Mouse (Mus musculus): ENCODE results near the gene Rtn1.
A peak's percentile ranks its signal among the peaks of the same experiment; 100 is the strongest.

Rtn1 gene

DNA sequence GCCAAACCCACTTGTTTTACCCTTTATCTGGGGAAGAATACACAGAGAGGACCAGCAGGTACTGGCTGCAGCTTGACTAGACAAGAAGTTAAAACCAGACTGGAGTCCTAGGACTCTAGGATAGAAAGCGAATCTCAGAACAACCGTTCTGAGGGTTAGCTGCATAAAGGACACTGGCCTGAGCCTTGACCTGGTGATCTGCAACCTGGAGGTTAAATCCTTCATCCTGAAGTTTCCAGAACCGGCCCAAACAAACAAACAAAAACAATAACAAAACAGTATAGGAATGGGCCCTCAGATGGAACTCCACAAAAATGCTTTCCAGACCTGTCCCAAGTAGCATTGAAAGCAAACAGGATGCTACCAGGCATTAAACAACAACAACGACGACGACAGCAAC lies at the start of gene Rtn1:
Gene Rtn1, minus strand, starts transcription at position 101 of the 400 bp plus-strand sequence.
- DNase-seq, result no peak

DNA sequence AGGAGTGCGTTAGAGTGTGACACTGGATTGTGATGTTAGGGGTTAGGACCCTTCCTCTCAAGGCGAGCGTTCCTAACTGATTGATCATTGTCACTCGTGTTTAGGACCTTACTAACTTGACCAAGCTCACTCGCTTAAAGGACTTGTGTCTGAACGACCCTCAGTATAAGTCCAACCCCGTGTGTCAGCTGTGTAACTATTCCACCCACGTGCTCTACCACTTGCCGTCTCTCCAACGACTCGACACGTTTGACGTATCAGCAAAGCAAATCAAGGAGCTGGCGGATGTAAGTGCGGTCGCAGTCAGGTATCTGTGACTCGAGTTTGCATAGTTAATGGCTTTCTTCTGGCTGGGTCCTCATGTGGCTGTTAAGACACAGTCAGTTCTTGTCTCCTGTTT lies 45.1 kb upstream of the Rtn1 start:
- DNase-seq, result no peak

DNA sequence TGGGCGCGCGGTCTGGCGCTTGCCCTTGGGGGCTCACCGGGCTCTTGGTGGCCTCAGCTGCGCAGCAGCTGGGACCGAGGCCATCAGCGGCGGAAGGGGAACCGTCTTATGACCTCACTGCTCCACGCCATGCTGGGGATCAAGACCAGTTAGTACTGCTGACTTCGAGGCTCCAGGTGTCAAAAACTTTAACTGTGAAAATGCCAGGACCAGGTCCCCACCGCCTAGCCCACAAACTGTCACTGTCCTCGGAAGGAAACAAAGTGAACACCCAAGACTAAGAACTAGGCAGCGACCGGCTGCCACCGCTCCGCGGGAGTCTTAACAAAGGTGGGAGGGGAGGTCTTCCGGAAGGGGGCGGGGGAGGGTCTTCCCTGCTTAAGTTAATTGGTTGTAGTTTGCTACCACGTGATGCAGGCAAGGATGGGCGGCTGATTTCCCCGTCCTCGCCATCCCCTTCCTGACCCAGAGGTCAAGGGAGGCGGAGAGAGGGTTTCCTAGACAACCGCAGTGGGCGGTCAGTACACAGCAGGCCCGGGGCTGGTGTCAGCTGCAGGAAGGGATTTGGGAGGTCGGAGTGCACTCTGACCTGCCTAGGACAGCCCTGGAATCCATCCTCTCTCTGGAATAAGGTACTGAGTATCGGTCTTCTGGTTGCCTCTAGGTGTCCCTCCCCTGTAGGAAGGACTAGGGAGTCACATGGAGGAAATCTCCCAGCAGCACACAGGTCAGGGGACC lies 33.2 kb upstream of the Rtn1 start, which contains the start of gene Lrrc9:
Gene Lrrc9, plus strand, starts transcription at position 28 of the 738 bp plus-strand sequence.
- DNase-seq, result peak; percentile 71

DNA sequence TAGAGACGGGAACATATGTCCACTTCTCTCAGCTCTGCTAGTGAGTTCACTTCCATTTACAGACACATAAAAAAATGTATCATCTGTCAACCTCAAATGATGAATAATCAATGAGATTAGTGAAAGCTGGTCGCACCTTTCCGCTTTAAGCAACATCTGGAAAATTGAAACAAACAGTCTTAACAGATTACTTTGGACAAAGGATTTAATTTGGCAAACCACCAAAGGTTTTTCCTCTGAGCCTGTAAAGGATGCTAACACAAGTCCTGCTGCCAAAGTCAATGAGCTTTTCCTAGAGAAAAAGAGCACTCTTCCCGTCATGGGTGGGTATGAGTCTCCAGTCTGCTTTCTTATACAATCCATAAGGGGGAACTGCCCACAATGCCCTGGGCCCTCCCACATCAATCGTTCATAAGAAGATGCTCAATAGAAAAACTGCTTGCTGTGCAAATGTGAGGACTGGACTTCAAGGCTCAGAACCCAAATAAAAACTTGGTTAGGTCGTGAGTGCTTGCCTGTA lies 30.2 kb upstream of the Rtn1 start:
- DNase-seq, result no peak

DNA sequence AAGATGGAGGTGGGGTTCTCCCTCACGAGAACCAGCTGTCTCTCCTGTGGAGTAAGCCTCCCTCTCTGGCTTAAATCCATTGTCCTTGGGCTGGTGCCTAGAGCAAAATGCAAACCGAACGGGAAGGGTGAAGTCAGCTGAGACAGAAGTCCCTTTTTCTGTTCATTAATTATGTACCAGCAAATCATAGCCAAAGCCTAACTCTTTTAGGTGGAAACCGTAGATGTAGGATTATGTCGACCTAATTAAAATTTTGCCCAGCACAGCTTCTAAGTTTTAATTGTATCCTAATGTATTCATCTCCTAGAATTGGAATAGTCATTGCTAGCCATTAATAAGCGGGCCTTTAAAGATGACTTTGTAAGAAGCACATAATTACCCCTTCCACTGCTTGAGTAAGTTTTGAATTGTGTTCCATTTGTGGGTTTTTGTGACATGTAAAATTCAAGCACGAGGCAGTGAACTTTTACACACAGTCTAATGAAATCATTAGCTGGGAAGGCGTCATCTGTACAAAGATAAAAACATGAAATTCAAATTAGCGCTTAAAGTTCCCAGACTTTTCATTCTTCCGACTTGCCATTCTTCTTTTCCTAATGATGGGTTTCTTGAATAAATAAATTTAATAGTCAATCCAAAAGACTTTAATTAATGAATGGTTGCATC lies 29.0 kb upstream of the Rtn1 start:
- no peak for DNase-seq

DNA sequence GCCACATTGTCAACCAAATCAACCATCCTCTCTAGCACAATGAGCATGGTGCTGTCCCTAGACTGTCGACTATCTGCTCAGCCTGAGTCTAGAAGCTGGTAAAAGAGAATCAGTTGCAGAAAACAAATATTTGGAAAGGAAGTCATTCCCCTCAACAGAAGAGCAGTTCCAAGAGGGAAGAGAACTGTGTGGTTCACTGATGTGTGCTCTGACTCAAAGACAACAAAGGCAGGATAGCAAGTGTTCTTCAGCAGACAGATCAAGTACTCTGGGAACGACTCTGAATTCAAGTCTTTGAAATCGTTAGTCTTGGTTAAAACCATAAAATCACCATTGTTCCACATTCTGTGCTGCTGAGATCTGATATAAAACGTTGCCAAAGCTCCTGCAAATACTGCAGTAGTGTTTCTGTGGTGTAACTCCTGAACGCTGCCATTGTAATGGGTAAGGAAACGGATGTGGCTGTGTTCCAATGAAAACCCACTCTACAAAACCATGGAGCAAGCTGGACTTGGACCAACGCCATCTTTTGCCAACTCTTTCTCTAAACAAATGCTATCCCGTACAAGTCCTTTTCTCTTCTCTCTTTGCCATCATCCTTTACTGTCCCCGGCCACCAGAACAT lies 24.5 kb upstream of the Rtn1 start:
- DNase-seq, result no peak

DNA sequence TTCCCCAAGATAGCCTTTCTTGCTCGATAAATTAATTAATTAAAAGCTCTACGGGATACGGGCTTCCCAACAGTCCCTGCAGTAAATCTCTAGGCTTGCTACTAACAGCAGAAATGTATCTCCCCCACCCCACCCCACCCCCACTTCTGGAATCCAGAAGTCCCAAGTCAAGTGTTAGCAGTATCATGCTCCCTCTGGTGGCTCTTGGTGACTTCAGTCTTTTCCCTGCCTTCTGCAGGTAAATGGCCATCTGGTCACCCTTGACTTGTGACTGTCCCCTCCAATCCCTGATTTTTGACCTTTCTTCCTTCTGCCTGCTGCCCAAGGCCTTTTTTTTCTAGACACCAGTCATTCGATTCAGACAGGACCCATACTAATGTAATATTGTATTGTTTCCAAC lies 23.4 kb upstream of the Rtn1 start:
- no peak for DNase-seq

DNA sequence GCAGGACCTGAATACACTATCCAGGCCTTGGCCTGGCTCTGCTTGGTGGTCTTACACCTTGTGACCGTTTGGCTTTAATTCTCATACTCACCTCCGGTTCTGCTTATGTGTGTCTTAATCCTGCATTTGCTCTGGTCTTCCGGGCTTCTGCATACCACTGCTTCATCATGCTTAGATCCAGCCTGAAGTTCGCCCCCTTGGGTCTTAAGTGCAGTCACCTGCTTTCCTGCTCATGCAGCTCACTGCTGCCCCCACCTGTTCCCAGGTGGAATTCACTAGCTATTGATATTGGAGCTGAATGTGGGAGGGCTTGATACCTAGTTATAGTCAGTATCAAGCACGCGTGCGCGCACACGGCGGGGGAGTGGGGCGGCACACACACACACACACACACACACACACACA lies 18.9 kb upstream of the Rtn1 start:
- DNase-seq, result peak; percentile 62

DNA sequence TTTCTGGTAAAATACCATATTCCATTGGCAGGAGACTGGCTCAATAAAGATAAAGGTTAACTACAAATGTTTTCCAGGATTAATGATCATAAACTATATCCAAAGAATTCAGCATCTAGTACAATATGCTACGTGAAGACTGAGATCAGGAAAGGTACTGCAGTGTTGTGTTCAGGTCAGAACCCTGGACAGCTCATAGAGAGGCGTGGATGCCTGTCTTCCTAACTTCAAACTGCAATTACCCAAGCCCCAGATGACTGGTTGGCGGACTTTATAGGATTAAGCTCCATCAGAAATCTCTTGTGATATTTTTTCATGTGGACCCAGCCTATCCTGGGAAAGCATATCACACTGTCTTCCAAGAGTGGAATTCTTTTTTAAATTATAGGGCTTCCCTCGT lies 13.8 kb upstream of the Rtn1 start:
- DNase-seq, result no peak

DNA sequence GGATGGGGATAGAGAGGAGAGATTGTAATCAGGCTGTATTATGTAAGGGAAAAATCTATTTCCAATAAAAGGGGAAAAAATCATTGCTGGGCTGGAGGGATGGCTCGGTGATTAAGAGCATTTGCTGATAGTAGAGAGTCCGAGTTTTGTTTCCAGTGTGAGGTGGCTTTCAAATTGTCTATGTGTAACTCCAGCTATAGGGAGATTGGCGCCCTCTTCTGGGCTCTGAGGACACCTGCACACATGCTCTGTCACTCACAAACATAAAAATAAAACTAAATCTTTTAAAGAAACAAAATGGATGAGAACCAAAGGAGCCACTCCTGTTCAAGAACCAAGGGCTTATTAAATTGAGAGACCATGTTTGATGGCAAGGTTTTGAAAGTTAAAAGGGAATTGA lies 8.9 kb upstream of the Rtn1 start:
- DNase-seq, result no peak

DNA sequence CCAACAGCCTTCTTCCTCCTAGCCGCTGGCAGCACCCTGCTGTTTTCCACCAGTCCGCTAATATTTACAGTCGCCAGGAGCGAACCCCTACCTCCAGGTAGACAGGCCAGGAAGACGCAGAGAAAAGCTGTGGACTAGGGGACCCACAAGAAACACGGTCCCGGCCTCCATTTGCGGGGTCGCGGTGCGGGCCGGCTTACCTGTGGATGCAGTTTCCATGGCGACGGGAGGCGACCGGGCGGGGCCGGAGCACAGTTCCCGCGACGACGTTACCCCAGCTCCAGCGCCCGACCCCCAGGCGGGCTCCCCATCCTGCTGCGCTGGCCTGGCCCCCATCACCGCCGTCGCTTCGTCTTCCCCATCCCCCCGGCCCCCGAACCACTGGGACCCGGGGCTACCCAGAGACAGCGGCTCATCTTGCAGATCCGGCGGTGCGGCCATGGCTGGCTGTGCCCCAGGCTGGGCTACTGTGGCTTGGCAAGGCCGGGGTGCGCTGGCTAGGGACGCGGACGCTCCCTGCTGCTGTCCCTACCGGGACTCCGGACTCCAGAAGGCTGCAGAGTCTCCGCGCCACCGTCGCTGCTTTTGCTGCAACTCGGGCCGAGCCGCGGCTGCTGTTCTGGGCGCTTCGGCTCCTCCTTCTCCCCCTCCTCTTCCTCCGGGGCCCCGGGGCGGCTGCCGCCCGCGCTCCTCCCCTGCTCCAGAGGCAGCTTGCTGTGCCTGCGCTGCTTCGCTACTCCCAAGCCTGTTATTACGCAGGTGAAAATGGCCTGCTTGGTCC lies 553 bp downstream of the Rtn1 start:
- peak; percentile 32 for DNase-seq

DNA sequence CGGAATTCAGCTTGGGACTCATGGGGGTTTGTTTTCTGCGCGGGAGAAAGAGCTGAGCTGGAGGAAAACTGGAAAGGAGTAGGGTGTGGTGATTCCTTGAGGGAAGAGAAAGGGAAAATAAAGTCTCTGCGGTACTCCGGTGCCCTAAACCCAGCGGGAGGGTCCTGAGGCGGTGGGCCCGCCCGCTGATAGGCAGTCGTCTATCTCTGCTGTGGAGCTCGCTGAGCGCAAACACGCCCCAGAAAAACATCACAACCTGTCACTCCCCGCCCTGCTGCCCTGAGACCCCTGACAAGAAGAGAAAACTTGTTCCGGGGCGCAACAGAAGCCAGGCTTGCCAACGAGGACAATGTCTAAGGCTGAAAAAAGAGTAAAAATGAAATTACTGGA lies 1.1 kb downstream of the Rtn1 start:
- DNase-seq, result no peak

DNA sequence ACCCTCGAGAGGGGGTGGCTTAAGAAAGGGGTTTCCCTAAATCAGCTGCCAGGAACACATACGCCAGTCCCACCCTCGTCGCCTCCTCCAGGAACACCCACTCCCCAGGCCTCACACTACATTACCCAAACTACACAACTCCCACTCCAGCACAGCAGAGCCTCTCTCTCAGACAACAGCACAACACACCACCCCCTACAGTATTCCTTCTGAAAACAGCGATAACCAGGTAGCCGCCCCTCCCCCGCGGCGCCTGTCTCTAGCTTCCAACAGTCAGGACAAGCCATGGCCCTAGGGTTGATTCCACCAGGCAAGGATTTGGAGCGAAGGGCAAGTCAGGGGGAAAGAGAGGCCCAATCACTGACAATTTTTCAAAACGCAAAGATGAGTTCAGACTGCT lies 1.7 kb downstream of the Rtn1 start:
- DNase-seq, result no peak

DNA sequence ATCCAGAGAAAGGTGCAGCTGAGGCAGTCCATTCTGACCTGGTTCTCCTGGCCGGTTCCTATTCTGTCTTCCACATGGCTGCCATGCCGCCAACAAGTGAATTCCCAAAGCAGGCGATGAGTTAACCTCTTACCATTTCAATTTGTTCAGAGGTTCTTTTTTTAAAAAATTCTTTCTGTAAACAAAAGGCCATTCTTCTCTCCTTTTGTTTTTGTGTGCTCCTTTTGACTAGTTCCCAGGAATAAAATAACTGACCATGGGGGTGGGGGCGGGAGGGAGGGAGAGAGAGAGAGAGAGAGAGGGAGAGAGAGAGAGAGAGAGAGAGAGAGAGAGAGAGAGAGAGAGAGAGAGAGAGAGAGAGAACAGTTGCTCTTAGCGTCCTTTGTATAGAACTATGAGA lies 3.8 kb downstream of the Rtn1 start:
- DNase-seq, result no peak

DNA sequence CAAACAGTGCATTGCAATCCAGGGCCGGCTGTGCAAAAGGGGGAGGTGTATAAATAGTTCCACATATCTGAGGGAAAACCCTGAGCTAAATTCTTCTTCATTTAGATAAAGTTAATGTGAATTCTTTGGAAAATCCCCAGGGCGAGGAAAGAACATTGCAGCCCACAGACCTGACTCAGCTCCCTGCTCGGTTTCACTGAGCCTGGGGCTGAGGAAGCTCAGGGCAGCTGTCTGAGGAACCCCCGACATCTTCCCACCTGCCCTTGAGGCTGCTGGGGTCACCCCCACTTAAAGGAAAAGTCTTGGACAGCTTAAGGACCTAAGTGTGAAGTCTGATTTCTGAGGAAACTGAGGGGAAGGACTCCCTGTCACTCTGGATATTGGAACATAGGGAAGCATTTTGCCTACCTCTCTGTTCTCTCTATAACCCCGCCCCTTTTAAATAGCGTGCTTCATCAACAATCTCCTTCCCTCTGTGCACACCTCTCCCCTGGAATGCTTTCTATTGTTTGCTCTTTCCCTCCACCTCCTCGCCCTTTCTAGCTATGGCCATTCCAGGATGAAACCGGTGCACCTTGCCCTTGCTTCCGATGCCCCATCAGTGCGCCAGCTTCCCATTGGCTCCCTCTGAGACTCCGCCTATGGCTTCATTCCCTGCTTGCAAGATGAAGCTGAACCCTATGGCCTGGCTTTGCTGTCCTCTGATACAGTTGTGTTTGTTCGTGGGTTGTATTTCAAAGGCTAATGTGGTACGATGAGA lies 15.6 kb downstream of the Rtn1 start:
- no peak for DNase-seq

DNA sequence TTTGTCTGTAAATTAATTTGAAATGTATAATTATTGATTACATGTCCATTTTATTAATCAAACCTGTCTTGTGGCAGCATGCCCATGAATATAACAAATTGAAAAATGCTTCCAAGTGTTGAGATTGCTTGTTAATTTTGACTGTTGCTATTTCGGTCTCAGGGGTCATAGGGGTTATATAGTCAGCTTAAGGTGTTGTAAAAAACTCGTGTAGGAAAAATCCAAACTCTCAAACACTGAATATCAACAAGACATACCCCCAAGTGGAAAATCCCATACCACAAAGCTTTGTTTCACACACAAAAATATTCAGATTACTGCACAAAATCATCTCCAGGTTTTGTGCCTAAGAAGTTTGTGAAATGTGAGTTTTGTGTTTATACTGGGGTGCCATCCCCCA lies 18.5 kb downstream of the Rtn1 start:
- DNase-seq, result no peak

DNA sequence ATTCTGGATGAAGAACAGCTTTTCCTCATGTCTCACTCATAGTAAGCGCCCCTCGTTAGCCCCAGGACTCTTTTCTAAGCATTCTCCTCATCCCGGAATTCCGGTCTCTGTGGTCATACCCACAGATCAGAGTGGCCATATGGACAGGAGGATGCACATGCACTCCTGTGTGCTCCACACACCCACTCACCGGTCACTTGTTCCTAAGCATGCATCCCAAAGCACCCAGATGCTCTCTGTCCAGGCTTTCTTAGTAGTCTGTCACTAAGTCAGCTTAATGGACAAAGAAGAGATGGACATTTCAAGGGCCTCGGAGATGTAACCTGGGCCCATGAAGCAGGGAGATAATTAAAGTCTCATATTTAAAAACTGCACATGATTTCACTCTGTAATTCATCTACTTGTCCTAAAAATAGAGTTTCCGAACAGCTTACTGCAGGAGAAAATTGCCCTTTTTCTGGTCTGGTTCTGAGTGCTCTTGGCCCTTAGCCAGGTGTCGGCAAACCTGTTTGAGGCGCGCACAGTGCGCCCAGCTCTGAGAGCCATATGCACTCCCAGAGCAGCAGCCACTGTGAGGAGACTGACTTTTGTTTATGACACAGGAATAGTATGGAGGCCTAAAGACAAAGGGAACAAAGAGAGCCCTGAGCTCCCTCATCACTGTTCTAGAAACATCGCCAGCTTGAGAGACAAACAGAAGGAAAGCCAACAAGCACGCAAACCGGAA lies 19.3 kb downstream of the Rtn1 start:
- DNase-seq, result no peak

DNA sequence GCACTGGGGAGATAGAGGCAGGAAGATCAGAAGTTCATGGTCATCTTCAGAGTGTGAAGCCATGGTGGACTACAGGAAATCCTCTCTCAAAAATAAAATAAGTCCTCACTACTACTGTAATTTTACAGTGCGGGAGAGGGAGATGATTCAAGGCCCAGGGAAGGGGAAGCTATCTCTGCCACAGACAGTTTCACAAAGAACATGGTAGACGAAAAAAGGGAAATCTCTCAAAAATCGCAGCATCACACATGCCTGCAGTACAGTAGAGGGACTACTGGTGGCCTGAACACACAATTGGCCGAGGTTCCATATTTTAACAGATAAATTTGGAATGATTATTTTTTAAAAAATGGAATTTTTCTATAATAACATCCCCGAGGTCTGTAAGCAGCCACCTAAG lies 20.0 kb downstream of the Rtn1 start:
- DNase-seq, result no peak

DNA sequence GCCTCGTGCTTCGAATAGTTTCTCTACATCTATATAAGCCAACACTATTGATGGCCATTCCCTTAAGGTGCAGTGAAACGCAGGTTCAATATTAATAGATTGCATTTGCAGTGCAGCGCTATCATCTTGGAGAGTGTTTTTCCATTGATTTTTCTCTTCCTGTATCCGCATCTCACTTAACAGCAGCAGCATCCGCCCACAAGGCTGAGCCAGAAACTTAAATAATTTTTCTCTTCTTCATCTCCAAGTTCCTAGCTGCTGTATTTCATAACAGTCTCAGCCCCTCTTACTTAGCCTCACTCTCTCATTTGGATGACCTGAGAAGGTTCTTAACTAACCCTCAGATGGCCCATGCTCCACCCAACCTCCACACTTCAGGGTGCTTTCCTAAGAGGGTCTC lies 20.7 kb downstream of the Rtn1 start:
- no peak for DNase-seq

DNA sequence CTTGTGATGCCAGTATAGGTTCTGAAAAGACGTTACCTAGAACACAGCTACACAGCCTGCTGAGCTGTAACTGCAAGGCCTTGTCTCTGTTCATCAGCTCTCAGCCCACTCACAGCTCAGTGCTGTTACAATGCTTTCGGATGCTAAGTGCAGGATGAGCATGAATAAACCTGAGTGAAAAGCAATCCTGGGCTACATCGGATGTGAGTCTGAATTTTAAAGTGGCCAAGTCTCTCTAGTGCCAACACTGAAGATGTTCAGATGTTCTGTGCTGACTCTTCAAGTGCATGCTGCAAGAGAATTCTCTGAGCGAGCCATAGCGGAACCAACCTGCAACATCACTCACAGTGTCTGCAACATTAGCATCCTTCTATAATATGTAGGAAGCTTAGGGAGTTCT lies 32.5 kb downstream of the Rtn1 start:
- DNase-seq, result no peak

DNA sequence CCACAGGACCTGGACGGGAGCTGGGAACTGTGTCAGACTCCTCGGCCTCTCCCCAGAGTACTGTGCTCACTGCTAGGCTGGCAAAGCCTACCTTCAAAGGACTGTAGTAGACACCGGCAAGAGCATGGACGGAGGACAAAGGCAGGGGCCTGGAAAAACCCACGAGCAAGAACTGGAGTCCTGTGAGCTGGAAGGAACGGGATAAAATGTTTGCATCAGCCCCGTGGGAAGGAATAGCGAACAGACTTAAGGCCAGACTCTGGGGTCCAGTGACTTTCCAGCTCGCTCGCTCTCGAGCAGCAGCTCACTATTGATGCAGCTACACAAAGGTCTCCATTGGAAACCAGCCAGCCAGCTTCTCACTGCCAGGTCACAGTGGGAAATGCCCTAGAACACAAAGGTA lies 34.0 kb downstream of the Rtn1 start:
- no peak for DNase-seq
